Mouse (Mus musculus) urinary bladder, postnatal 14 days (tissue): ENCODE data around the gene Cox16.
"Not testable (repeated sequence)": the region's sequence is repeated elsewhere in the genome, so short reads cannot be mapped to it uniquely, and the experiment has no call there.

Experiments used
- DNase-seq: peaks from one replicate; pipeline ENCODE4 v3.0.0; 2021; ENCODE audit warnings: low spot score

Gene Cox16

DNA sequence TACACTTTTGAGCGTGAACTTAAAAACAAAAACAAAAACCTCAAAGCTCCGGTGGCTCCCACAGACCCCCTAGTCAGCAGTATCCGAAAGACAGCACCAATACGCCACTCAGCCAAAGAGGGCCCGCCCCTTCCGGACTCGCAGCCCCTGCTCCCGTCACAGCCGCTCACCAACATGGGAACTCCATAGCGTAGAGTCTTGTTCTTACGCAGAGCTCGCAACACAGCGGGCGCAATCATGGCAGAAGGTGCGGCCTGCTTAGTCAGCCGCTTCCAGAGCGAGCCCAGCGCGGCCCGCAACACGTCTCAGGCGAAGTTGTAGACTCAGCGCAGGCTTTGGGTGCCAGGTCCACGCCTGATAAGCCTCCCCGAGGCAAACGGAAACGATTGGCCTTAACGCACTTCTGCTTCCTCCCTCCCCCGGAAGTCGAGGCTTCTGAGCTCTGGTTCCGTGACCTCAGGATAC is at the start of gene Cox16:
Cox16 (minus strand) TSS at position 401 of the 465 bp plus-strand sequence.
- DNase-seq, result peak; percentile 86

DNA sequence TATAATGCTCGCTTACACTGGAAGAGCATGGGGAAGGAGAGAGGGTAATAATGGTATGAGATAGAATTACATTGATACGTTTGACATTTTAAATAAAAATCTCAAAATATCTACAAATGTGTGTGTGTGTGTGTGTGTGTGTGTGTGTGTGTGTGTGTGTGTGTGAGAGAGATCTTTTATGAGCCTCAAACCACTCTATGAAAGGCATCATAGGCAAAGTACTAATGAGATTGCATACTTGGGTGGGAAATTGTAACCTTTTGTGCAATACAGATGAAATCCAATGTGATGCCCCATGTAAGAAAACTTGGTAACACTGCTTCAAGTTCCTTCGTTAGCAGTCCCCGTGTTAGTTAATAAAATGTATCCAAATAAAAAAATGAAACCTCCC is 48.1 kb upstream of the Cox16 start:
- no peak for DNase-seq

DNA sequence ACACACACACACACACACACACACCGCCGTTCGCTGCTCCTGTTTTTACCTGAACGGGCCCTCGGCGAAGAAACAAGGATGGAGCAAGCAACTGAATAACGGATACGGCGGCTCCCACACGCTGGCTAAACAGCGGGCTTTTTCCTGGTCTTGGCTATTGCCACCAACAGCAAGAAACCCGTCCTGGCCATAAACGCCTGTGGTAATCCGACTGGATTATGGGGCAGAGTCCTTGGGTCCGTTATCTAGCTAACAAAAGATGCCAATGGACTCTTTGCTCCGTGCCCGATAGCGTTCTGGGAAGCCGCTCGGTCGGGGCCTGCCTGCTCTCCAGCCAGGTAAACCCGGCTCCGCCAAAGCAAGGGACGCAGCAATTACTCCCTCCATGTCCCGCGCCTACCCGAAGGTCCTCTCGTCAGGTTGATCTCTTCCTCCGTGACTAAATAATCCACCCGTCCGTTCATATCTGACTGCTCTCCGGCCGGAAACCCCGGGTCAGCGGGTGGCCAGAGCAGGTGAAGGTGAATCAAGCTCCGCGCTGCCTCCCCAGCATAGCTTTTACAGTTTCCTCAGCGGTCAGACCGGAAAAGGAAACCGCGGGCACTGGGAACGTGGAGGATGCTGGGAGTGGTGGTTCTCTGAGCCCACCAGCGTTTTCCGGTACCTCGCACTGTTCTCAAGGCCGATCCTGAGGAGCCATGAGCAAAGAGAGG is 47.5 kb upstream of the Cox16 start, which contains the start of the genes Gm20498 and Synj2bp:
Gm20498 (minus strand) TSS at position 590 of the 713 bp plus-strand sequence.
Synj2bp (minus strand) TSS at position 596 of the 713 bp plus-strand sequence.
- peak; percentile 83 for DNase-seq

DNA sequence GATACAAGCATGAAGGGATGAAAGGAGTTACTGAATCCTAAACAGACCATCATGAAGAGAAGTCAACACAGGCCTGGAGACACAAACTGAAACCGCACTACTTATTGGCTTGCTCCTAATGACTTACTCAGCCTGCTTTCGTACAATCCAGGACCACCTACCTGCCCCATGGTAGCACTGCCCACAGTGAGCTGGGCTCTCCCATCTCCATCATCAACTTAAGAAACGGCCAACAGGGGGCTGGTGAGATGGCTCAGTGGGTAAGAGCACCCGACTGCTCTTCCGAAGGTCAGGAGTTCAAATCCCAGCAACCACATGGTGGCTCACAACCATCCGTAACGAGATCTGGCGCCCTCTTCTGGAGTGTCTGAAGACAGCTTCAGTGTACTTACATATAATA is 45.7 kb upstream of the Cox16 start:
- not testable (repeated sequence) for DNase-seq

DNA sequence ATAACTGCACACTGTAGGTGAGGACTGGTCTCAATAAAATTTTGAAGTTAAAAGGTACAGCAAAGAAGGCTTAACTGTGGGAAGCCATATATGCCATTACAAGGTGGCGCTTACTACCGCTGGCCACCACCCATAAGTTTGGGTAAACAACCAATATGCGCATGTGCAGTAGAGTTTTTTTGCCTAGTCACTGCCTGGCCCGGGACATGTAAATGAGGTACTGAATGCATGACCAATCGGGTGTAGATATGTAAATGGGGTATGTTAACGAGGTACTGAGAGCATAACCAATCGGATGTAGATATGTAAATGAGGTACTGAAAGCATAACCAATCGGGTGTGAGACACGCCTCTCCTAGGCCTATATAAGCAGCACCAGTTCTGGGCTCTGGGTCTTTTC is 12.0 kb upstream of the Cox16 start:
- DNase-seq, result not testable (repeated sequence)

DNA sequence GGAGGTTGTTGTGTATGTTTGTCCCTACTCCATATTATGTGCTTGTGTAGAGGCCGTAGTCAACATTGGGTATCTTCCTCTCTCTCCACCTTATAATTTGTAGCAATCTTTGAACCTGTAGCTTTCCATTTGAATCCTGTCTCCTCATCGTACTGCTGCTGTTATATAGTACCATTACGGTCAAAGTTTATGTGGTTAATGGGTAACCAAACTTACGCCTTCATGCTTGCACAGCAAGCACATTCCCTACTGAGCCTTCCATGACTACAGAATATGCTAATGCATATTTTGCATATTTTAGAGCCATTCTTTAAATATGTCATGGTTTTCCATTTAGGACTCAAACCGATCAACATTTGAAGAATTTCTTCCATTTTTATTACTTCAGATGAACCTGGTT is 5.6 kb upstream of the Cox16 start:
- DNase-seq, result no peak

DNA sequence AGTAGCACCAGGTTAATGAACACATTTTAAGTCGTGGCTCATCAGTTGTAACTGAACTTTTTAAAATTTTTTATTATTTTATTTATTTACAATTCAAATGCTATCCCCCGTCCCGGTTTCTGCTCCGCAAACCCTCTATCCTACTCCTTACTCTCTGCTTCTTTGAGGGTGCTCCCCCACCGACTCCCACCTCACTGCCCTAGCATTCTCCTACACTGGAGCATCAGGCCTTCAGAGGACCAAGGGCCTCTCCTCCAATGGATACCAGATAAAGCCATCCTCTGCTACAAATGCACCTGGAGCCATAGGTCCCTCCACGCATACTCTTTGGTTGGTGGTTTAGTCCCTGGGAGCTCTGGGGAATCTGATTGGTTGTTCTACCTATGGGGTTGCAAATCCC is 384 bp upstream of the Cox16 start:
- DNase-seq, result no peak

DNA sequence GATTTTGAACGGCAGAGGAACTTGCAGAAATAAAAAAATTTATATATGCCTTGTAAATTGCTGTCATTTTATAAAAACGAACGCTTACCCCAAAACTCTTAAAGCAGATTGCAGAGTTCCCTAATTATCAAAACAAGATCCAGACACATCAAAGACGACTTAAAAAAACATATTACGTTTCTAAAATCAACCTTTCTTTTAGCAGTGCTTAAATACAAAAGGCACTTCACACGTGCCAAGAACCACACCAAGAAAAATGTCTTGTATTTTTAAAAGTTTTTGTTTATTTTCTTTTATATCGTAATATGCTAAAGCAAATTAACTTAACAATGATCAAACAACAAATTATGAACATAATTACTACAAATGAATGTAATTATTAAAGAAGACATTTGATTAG is 715 bp downstream of the Cox16 start:
- DNase-seq, result no peak

DNA sequence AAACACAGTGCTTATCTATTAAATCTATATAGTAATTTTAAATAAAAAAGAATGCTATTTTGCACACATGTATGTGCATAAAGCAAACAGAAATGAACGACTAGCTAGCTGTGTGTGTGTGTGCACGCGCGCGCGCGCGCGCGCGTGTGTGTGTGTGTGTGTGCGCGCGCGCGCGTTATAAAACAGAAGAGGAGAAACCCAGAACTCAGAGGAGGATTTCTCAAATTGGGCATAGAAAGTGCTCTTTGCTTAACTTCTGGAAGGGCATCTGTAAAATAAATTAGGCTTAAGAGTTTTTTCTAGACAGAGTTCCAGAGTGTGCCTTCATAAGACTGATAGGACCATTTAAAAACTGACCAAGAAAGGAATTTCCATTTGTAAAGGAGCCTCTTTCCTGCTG is 1.3 kb downstream of the Cox16 start:
- DNase-seq, result no peak

DNA sequence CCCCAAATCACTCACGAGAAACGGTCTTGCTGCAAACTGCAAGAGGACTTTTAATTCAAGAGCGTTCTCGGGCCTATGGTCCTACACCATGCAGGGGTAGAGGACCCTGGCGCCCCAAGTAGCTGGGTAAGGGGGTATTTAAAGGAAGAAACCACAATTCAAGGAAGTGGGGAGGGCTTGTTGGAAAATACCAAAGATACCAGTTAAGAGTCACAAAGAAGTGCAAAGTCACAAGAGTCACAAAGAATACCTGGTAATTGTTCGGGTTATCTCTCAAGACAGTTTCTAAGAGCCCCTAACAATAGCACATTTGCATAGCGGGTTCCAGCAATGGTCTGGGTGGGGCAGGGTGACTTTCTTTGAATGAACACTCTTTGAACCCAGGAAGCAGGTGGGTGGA is 25.9 kb downstream of the Cox16 start:
- not testable (repeated sequence) for DNase-seq

DNA sequence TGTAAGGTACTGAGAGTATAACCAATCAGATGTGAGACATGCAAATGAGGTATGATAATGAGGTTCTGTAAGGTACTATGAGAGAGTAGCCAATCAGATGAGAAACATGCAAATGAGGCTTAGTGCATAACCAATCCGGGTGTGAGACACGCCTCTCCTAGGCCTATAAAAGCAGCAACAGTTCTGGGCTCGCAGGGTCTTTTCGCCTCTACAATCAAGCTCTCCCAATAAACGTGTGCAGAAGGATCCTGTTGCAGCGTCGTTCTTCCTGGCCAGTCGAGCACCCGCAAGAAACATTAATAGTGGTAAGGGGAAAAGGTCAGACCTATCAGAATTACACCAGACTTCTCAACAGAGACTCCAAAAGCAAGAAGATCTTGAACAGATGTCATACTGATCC is 45.9 kb downstream of the Cox16 start:
- not testable (repeated sequence) for DNase-seq

DNA sequence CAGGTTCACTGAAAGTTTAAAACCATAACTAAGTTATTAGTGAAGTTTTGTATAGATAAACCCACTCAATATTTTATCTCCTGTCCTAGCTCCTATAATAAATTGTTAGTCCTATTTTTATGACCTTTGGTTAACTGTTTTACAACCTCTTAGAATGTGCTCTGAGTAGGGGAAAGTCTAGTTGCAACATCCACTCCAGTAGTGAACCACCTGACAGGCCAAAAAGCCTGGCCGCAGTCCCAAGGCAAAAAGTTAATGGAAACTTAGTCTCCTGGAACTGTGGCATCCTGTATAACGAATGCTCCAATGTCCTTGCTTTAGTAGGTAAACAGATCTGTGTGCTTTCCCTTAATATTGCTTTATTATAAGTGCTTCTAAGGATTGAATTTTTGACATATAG is 50.1 kb downstream of the Cox16 start:
- not testable (repeated sequence) for DNase-seq

DNA sequence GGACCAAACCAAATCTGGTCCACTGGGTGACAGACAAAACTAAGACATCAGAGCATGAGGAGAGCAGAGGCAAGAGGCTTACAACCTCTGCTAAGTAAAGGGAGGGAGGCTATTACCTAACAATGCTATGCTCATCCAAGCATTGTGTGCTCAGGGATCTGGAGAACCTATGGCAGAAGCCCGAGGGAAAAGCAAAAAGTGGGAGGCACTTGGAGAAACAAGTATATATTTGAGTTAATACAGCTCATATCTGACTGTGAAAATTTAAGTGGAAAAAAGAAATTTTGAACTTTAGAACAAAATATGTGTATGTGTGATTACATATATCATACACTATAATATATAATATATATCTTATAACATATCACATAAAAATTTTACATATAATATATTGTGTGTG is 63.1 kb downstream of the Cox16 start, which contains the start of gene Adam4:
Adam4 (minus strand) TSS at position 101 of the 400 bp plus-strand sequence.
- DNase-seq, result no peak

DNA sequence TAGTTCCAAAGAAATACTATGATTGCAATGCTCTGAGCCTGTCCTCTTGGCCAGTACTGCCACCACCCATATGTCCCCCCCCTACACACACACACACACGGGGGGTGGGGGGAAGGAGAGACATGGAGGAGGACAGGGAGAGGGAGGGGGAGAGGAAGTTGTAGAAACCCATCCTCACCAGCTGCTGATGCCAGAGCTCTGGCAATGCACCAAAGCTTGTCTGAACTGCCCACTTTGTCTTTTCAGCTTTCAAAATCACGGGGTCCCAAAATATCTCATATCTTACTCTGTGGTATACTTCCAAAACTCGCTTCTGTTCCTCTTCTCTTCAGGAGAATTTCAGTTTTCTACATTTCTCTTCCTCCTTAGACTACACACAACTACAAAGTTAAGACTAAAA is 71.7 kb downstream of the Cox16 start:
- DNase-seq, result no peak

DNA sequence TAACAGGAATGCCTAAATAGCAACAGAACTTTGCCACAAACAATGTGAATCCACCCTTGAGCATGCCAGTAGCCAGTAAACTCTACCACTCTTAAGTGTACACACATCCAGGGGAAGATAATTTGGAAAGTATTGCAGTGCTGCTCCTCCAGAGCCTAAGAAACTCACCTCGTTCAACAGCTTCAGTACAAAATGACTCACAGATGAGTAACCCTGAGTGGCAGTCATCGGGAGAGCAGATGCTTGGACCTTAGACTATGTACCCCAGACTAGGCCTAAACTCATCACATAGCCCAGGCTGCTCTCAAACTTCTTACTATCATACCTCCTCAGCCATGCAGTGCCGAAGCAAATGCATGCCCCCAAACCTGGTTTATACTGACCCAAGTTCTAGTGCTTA is 76.0 kb downstream of the Cox16 start:
- DNase-seq, result no peak

DNA sequence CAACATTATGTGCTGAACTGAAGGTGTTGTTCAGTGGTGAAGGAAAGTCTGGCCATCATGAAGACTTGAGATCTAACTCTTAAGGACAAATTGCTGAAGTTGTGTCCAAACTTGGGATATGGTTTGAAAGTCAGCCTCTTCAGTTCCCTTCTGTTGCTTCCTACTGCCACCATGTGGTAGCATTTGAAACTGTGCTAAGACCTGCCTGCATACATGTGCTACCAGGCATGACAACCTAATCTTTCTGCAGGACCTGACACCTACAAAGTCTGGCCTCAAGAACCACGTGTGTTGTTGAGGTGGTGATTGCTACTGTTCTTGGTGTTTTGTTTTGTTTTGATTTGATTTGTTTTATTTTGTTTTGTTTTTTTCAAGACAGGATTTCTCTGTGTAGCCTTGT is 82.7 kb downstream of the Cox16 start:
- DNase-seq, result peak; percentile 62

DNA sequence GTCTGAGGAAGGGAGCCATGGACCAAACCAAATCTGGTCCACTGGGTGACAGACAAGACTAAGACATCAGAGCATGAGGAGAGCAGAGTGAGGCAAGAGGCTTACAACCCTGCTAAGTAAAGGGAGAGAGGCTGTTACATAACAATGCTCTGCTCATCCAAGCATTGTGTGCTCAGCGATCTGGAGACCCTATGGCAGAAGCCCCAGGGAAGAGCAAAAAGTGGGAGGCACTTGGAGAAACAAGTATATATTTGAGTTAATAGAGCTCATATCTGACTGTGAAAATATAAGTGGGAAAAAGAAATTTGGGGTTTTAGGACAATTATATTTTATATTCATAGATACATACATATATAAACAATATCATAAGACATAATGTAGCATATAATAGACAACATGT is 105.6 kb downstream of the Cox16 start, which contains the start of gene Gm4787:
Gm4787 (minus strand) TSS at position 101 of the 400 bp plus-strand sequence.
- not testable (repeated sequence) for DNase-seq

DNA sequence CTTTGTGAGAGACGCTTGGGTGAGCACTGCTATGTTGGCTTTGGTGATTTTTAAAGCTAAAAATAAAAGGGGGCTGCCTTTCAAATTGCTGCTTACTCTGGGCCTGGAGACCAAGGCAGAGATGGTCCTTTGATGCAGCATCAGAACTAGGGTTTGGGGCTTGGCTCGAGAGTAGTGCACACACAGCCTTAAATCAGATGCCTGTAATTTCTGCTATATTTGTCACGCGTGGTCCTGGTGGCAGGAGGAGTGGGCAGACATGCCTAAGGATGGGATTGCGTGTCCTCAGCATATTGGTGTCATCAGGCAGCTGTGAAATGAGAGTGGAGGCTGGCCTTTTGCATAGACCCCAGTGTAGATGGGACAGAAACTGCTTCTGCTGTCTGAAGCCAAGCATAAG is 151.1 kb downstream of the Cox16 start:
- DNase-seq, result no peak

DNA sequence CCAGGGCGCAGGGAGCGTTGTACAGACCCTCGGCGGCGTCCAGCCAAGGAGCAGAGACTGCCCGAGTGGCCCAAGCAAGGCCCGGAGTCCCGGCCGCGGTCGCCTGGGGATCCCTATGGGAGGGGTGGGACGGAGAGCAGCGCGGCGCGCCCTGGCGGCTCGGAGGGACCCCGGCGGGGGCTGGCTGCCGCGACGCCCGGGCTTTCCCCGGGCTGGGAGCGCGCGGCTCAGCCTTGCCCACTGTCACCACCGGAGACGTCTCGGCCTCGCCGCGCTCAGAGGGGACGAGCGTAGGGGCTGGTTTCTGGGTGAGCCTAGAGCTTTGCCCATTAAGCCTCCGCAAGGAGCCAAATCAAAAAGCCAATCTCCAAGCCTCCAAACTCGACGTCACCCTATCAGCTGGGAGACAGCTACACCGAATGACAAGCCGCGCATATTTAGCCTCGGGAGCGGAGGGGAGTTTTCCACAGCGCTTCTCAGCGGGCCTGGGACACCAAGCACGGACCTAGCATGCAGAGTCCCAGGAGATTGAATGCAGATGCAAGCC is 152.0 kb downstream of the Cox16 start, which contains the start of gene Slc8a3:
Slc8a3 (minus strand) TSS at position 306 of the 547 bp plus-strand sequence.
- peak; percentile 5 for DNase-seq

DNA sequence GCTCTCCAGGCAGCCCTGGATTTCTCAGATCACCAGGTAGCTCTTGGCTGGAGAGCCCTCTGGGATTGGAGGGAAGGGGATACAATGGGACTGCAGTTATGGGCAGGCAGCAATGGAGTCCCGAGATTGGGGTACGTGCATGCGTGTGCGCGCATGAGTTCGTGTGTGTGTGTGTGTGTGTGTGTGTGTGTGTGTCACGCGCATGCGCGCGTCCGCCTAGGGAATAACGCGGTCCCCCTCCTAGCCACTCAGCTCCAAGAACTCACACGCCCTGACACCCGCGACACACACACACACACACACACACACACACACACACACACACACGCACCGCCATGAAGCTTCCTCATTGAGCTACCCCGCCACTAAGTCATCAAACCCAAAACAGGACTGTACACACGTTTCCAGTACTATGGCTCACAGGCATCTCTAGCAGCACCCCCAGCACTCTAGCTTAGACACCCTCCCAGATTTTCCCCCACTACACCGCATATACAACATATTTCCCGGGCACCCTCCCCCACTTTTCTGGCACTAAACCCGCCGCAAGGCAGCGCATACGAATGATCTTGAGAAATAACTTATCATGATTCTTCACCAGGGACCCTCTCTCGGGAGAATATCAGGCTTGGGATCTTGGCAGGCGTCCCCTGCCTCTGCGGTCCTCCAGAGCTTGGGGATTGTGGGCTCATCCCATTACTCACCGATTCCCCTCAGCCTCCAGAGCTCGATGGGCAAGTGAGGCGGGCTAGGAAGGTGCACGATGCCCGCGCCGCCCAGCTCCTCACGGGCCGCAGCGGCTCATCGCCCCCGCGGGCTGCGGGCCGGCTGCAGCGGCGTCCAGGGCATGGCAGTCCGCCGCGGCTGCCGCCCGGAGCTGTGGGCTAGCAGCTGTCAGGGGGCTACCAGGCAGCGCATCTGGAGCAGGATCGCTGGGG is 152.7 kb downstream of the Cox16 start:
- DNase-seq, result no peak

DNA sequence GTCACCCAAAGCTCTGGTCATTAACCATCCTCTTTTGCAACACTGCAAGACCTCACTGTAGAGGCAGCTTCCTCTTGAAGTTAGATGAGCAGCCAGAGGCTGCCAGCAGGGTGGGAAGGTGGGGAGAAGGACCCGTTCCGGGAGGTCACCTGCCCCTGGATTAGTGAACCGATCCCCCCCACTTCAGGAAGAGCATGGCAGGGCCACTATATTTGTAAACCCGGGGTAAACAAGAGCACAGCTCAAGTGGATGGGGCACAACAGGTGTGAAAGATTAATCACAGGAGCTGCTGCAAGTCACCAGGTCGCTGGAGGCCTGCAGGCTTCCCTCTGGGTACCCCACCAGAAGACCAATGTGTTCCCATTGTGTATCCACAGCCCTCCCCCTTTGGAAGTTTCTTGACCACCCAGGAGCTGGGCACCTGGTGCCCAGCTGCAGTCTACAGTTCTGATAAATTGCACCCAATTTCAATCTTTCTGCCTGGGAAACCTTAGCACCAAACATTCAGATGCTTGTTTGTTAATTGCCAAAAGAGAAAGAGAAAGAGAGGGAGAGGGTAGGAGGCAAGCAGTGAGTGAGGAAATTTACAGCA is 153.8 kb downstream of the Cox16 start:
- no peak for DNase-seq

DNA sequence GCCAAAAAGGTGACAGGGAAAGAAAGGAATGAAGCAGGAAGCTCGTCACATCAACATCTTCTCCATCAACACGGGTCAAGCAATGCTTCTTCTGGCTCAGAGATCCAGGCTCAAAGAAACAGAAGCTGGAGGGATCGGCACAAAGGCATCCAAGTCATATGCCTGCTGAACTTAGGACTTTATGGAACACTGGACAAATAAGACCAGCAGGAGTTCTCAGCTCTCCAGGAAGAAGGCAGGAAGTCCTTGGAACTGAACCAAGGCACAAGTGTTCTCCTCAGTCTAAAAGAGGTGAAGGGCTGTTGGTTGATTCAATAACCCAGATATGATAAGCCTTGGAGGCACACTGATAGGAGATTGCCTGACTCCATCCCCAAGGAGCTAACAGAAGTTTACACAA is 159.9 kb downstream of the Cox16 start:
- no peak for DNase-seq
